ENCODE assay signal across 7 mouse cellular contexts in the genomic region with DNA sequence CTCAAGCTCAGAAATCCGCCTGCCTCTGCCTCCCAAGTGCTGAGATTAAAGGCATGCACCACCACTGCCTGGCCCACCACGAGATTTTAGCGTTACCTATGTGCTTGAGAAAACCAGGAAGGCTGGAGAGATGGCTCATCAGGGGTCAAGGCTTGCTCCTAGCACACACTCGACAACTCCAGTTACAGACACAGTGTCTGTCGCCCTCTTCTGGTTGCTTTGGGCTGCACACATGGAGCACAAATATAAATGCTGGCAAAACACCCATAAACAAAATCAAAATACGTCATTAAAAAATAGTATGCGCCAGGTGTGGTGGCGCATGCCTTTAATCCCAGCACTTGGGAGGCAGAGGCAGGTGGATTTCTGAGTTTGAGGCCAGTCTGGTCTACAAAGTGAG. TPM values are rescaled to one million over a fixed set of nuclear protein-coding genes. Genes with fewer than 3 reads are reported as not detected.
DNase-seq lines count a peak whose midpoint lies in the region; ATAC-seq and TF ChIP-seq lines count a peak whose summit lies in the region.
"Not testable (repeated sequence)": the region's sequence is repeated elsewhere in the genome, so short reads cannot be mapped to it uniquely, and the experiment has no call there.

No protein-coding gene starts in this region.

- TF ChIP-seq RAD21 in CH12.LX (IDR thresholded peaks at IDR 0.05; ENCODE audit: low read depth, low read length) = peak; percentile 21

- H3K36me3 ChIP-seq in CH12.LX (replicated peaks in 1 of 2; ENCODE audit: control insufficient read depth in 1 of 2, insufficient read depth in 1 of 2, low read length in 1 of 2) = peaks cover 33 to 62% of the 10 kb centered on the region in 2 experiments
- not testable (repeated sequence) for H3K36me3 ChIP-seq in hindbrain, postnatal 0 days (ENCODE audit: insufficient read depth, low read length); liver, adult 2 months (ENCODE audit: control insufficient read depth, insufficient read depth, low read length); stomach, postnatal 0 days (ENCODE audit: control insufficient read depth, insufficient read depth, low read length)

- WGBS in hindbrain, postnatal 0 days = 84% methylated on average over 8 of the region's 8 CpGs
- 88% methylated on average over 8 of the region's 8 CpGs for WGBS in liver, adult 2 months
- 81% methylated on average over 8 of the region's 8 CpGs for WGBS in stomach, postnatal 0 days

- H3K4me1 ChIP-seq in CH12.LX (ENCODE audit: control insufficient read depth in 1 of 2, insufficient read depth in 2 of 2) = peaks cover 3 to 16% of the 10 kb centered on the region in 2 experiments; a peak in 3 of 4 replicates
- H3K4me1 ChIP-seq in cortical plate, adult 2 months (ENCODE audit: control insufficient read depth, insufficient read depth, low read length); hindbrain, postnatal 0 days (ENCODE audit: insufficient read depth, low read length); liver, adult 2 months (ENCODE audit: control insufficient read depth, insufficient read depth, low read length); stomach, postnatal 0 days (replicated peaks; ENCODE audit: control insufficient read depth, insufficient read depth): not testable (repeated sequence)

- not testable (repeated sequence) for ATAC-seq in hindbrain, postnatal 0 days; stomach, postnatal 0 days (ENCODE audit: low FRiP score, low TSS enrichment)
- 0 out of 2 replicates have a peak, but pooled peaks have one; percentile 36 for ATAC-seq in megakaryocyte, adult 5-6 weeks (ENCODE audit: poor library complexity, severe bottlenecking)

- not testable (repeated sequence) for H3K4me2 ChIP-seq in CH12.LX (ENCODE audit: insufficient read depth, low read depth, poor library complexity, severe bottlenecking); hindbrain, postnatal 0 days (ENCODE audit: low read depth, low read length); stomach, postnatal 0 days (replicated peaks; ENCODE audit: low read depth)

- dilution Hi-C loops in CH12.LX (cut with MboI; ENCODE audit: extremely low pct_ligation_motif_present, extremely low pct_unique_long_range_greater_than_20kb, low sequenced_read_pairs) = not testable (repeated sequence)

- DNase-seq in CH12.LX (ENCODE audit: extremely low read depth); hindbrain, postnatal 0 days (ENCODE audit: low spot score); liver, adult 2 months (ENCODE audit: extremely low read depth, low read depth, low spot score); stomach, postnatal 0 days (ENCODE audit: low spot score): not testable (repeated sequence)
- DNase-seq in T-cell, adult 2 months (ENCODE audit: low spot score) = peak; percentile 25

- peak in 1 of 2 experiments; percentile 50; a peak in 2 of 4 replicates for TF ChIP-seq CTCF in CH12.LX (conservative IDR thresholded peaks at IDR 0.05 in 1 of 2, IDR thresholded peaks at IDR 0.05 in 1 of 2; ENCODE audit: low read depth in 2 of 2, low read length in 2 of 2)
- TF ChIP-seq CTCF in cortical plate, adult 2 months (IDR thresholded peaks at IDR 0.05; ENCODE audit: extremely low read depth, insufficient read depth, low read length) = peak; percentile 27
- TF ChIP-seq CTCF in hindbrain, postnatal 0 days (IDR thresholded peaks at IDR 0.05; ENCODE audit: low read depth) = peak; percentile 37
- peak; percentile 58 for TF ChIP-seq CTCF in liver, adult 2 months (IDR thresholded peaks at IDR 0.05; ENCODE audit: low read depth, low read length)
- peak; percentile 56 for TF ChIP-seq CTCF in stomach, postnatal 0 days (IDR thresholded peaks at IDR 0.05; ENCODE audit: low read depth)

- H3K79me2 ChIP-seq in CH12.LX (replicated peaks; ENCODE audit: control insufficient read depth, extremely low read depth, insufficient read depth, poor library complexity, severe bottlenecking); liver, adult 2 months (ENCODE audit: control insufficient read depth, insufficient read depth, low read length): not testable (repeated sequence)

- not testable (repeated sequence) for TF ChIP-seq POLR2A in CH12.LX (IDR thresholded peaks at IDR 0.05; ENCODE audit: low read depth, low read length); cortical plate, adult 2 months (IDR thresholded peaks at IDR 0.05; ENCODE audit: extremely low read depth, insufficient read depth, low read length); liver, adult 2 months (IDR thresholded peaks at IDR 0.05; ENCODE audit: extremely low read depth, insufficient read depth, low read length)

- H3K9me3 ChIP-seq in CH12.LX (replicated peaks; ENCODE audit: low read length); hindbrain, postnatal 0 days (ENCODE audit: low read length); stomach, postnatal 0 days (ENCODE audit: control insufficient read depth, low read length): not testable (repeated sequence)

- TF ChIP-seq EP300 in CH12.LX (IDR thresholded peaks at IDR 0.05; ENCODE audit: low read length); stomach, postnatal 0 days (optimal IDR thresholded peaks at IDR 0.05): not testable (repeated sequence)

- in situ Hi-C loops in CH12.LX (cut with MboI; ENCODE audit: low pct_ligation_motif_present, low pct_unique_long_range_greater_than_20kb, low sequenced_read_pairs) = loop anchor here (10.0 kb wide), 1 partner anchor 56 kb away; no protein-coding TSS in a partner anchor

- H3K27ac ChIP-seq in CH12.LX (ENCODE audit: insufficient read depth, low read depth); cortical plate, adult 2 months (ENCODE audit: insufficient read depth, low read length); hindbrain, postnatal 0 days; liver, adult 2 months (replicated peaks; ENCODE audit: insufficient read depth, low read depth, low read length); stomach, postnatal 0 days (replicated peaks): not testable (repeated sequence)

- H3K27me3 ChIP-seq in CH12.LX (replicated peaks); hindbrain, postnatal 0 days (ENCODE audit: insufficient read depth, low read length); liver, adult 2 months (ENCODE audit: control insufficient read depth, insufficient read depth, low read length); stomach, postnatal 0 days (ENCODE audit: control insufficient read depth, insufficient read depth, low read length): not testable (repeated sequence)

- not testable (repeated sequence) for H3K4me3 ChIP-seq in CH12.LX (replicated peaks in 1 of 3; ENCODE audit: low read depth in 2 of 3, low read length in 2 of 3, poor library complexity in 1 of 3); cortical plate, adult 2 months (ENCODE audit: insufficient read depth, low read length); hindbrain, postnatal 0 days (ENCODE audit: low read length); liver, adult 2 months (ENCODE audit: insufficient read depth, low read depth, low read length); stomach, postnatal 0 days (ENCODE audit: low read depth, low read length)

- H3K9ac ChIP-seq in CH12.LX (ENCODE audit: insufficient read depth, low read depth); hindbrain, postnatal 0 days (replicated peaks; ENCODE audit: low read length); liver, adult 2 months (ENCODE audit: low read depth, low read length); stomach, postnatal 0 days (ENCODE audit: low read length): not testable (repeated sequence)

RNA-seq across cellular contexts. Expression of gene Hmgcl, which starts 5.2 kb away (rescaled TPM):
- total RNA-seq in CH12.LX (2012; rRNA removed) (32.4 and 42.7 TPM in 2 replicates), CH12.LX (2014; rRNA removed) (38.0 and 39.5 TPM in 2 replicates)
- polyA plus RNA-seq in CH12.LX (2012; ENCODE audit: insufficient read length, low read depth) = 27.2 and 27.6 TPM in 2 replicates
- 46.4 and 50.5 TPM in 2 replicates for polyA plus RNA-seq in cortical plate, adult 2 months (2012; rRNA removed)
- total RNA-seq in hindbrain, postnatal 0 days (2014; rRNA removed) = 27.0 and 38.6 TPM in 2 replicates
- polyA plus RNA-seq in hindbrain, postnatal 0 days (2015; fragmentation: Nextera tagmentation; extraction: Ambion mirVana) = 55.0 and 60.0 TPM in 2 replicates
- 179 and 187 TPM in 2 replicates for total RNA-seq in liver, adult 2 months (2014; rRNA removed)
- polyA plus RNA-seq in liver, adult 2 months (2012; rRNA removed) = 266 and 291 TPM in 2 replicates
- 60.7 and 76.8 TPM in 2 replicates for total RNA-seq in megakaryocyte, adult 5-6 weeks (2015)
- total RNA-seq in megakaryocyte, adult 5-6 weeks (2017) = 54.9 and 60.4 TPM in 2 replicates
- polyA plus RNA-seq in stomach, postnatal 0 days (2015; fragmentation: Nextera tagmentation; extraction: Ambion mirVana) = 154 and 163 TPM in 2 replicates

RNA-seq across cellular contexts. Expression of gene Fuca1, which starts 20.5 kb away (rescaled TPM):
- total RNA-seq in CH12.LX (2012; rRNA removed) (63.2 and 77.6 TPM in 2 replicates), CH12.LX (2014; rRNA removed) (28.6 and 32.6 TPM in 2 replicates)
- polyA plus RNA-seq in CH12.LX (2012; ENCODE audit: insufficient read length, low read depth) = 66.5 and 71.5 TPM in 2 replicates
- polyA plus RNA-seq in cortical plate, adult 2 months (2012; rRNA removed) = 36.9 and 37.8 TPM in 2 replicates
- 42.5 and 43.6 TPM in 2 replicates for total RNA-seq in hindbrain, postnatal 0 days (2014; rRNA removed)
- polyA plus RNA-seq in hindbrain, postnatal 0 days (2015; fragmentation: Nextera tagmentation; extraction: Ambion mirVana) = 92.8 and 97.3 TPM in 2 replicates
- total RNA-seq in liver, adult 2 months (2014; rRNA removed) = 45.7 and 46.4 TPM in 2 replicates
- polyA plus RNA-seq in liver, adult 2 months (2012; rRNA removed) = 54.9 and 58.7 TPM in 2 replicates
- 72.1 and 86.7 TPM in 2 replicates for total RNA-seq in megakaryocyte, adult 5-6 weeks (2015)
- total RNA-seq in megakaryocyte, adult 5-6 weeks (2017) = 143 and 189 TPM in 2 replicates
- 171 and 179 TPM in 2 replicates for polyA plus RNA-seq in stomach, postnatal 0 days (2015; fragmentation: Nextera tagmentation; extraction: Ambion mirVana)

RNA-seq across cellular contexts. Expression of gene Gale, which starts 22.5 kb away (rescaled TPM):
- total RNA-seq in CH12.LX (2012; rRNA removed) (39.4 and 40.5 TPM in 2 replicates), CH12.LX (2014; rRNA removed) (32.9 and 34.8 TPM in 2 replicates)
- polyA plus RNA-seq in CH12.LX (2012; ENCODE audit: insufficient read length, low read depth) = 23.6 and 23.8 TPM in 2 replicates
- polyA plus RNA-seq in cortical plate, adult 2 months (2012; rRNA removed) = 35.9 and 38.9 TPM in 2 replicates
- total RNA-seq in hindbrain, postnatal 0 days (2014; rRNA removed) = 36.2 and 41.2 TPM in 2 replicates
- 39.8 and 40.2 TPM in 2 replicates for polyA plus RNA-seq in hindbrain, postnatal 0 days (2015; fragmentation: Nextera tagmentation; extraction: Ambion mirVana)
- total RNA-seq in liver, adult 2 months (2014; rRNA removed) = 34.2 and 38.5 TPM in 2 replicates
- polyA plus RNA-seq in liver, adult 2 months (2012; rRNA removed) = 32.0 and 33.6 TPM in 2 replicates
- total RNA-seq in megakaryocyte, adult 5-6 weeks (2015) = 6.4 and 7.6 TPM in 2 replicates
- 10.0 and 11.6 TPM in 2 replicates for total RNA-seq in megakaryocyte, adult 5-6 weeks (2017)
- polyA plus RNA-seq in stomach, postnatal 0 days (2015; fragmentation: Nextera tagmentation; extraction: Ambion mirVana) = 161 and 166 TPM in 2 replicates

RNA-seq across cellular contexts. Expression of gene Lypla2, which starts 31.4 kb away (rescaled TPM):
- total RNA-seq in CH12.LX (2012; rRNA removed) (54.0 and 54.9 TPM in 2 replicates), CH12.LX (2014; rRNA removed) (55.9 and 57.2 TPM in 2 replicates)
- polyA plus RNA-seq in CH12.LX (2012; ENCODE audit: insufficient read length, low read depth) = 91.8 and 96.5 TPM in 2 replicates
- polyA plus RNA-seq in cortical plate, adult 2 months (2012; rRNA removed) = 98.6 and 108 TPM in 2 replicates
- total RNA-seq in hindbrain, postnatal 0 days (2014; rRNA removed) = 135 and 172 TPM in 2 replicates
- polyA plus RNA-seq in hindbrain, postnatal 0 days (2015; fragmentation: Nextera tagmentation; extraction: Ambion mirVana) = 183 and 186 TPM in 2 replicates
- total RNA-seq in liver, adult 2 months (2014; rRNA removed) = 21.8 and 25.9 TPM in 2 replicates
- polyA plus RNA-seq in liver, adult 2 months (2012; rRNA removed) = 113 and 116 TPM in 2 replicates
- 49.7 and 51.4 TPM in 2 replicates for total RNA-seq in megakaryocyte, adult 5-6 weeks (2015)
- total RNA-seq in megakaryocyte, adult 5-6 weeks (2017) = 21.4 and 25.3 TPM in 2 replicates
- polyA plus RNA-seq in stomach, postnatal 0 days (2015; fragmentation: Nextera tagmentation; extraction: Ambion mirVana) = 88.6 and 89.6 TPM in 2 replicates

RNA-seq across cellular contexts. Expression of gene Cnr2, which starts 45.8 kb away (rescaled TPM):
- total RNA-seq in CH12.LX (2012; rRNA removed) = 5.6 and 6.5 TPM in 2 replicates
- total RNA-seq in CH12.LX (2014; rRNA removed) = 13.5 and 13.8 TPM in 2 replicates
- 9.4 and 10.6 TPM in 2 replicates for polyA plus RNA-seq in CH12.LX (2012; ENCODE audit: insufficient read length, low read depth)
- polyA plus RNA-seq in cortical plate, adult 2 months (2012; rRNA removed) = 0.11 and 0.15 TPM in 2 replicates
- 0.04 and 0.58 TPM in 2 replicates for total RNA-seq in hindbrain, postnatal 0 days (2014; rRNA removed)
- 0.04 and 0.06 TPM in 2 replicates for polyA plus RNA-seq in hindbrain, postnatal 0 days (2015; fragmentation: Nextera tagmentation; extraction: Ambion mirVana)
- 3.0 and 3.9 TPM in 2 replicates for total RNA-seq in liver, adult 2 months (2014; rRNA removed)
- polyA plus RNA-seq in liver, adult 2 months (2012; rRNA removed) = 1.4 and 2.1 TPM in 2 replicates
- total RNA-seq in megakaryocyte, adult 5-6 weeks (2015) = 15.2 and 16.9 TPM in 2 replicates
- total RNA-seq in megakaryocyte, adult 5-6 weeks (2017) = 18.8 and 20.7 TPM in 2 replicates
- 0.10 and 0.11 TPM in 2 replicates for polyA plus RNA-seq in stomach, postnatal 0 days (2015; fragmentation: Nextera tagmentation; extraction: Ambion mirVana)
